Mouse (Mus musculus): ENCODE data around the gene Noxo1. TPM values are rescaled to one million over a fixed set of nuclear protein-coding genes. Genes with fewer than 3 reads are reported as not detected.

The Noxo1 gene
- total RNA-seq, 1 experiment from 2014 or later: 1.6 TPM

DNA sequence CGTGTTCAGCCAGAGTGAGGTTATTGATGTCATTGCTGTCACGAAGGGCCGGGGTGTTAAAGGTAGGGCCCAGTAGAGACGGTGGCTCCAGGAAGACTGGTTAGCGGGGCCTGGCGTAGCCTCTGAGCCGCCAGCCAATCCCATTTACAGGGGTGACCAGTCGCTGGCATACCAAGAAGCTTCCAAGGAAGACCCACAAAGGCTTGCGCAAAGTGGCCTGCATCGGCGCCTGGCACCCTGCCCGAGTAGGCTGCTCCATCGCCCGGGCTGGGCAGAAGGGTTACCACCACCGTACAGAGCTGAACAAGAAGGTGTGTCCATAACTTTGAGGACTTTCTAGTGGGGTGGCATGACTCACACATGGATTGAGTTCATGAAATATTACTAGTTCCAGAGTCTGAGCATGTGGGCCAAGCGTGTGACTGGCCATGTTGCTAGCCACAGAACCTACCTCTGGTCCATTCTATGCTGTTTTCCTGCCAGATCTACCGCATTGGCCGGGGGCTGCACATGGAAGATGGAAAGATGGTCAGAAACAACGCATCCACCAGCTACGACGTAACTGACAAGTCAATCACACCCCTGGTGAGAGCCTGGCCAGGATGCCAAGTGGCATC lies 37.5 kb downstream of the Noxo1 start:
- no peak for ATAC-seq (ENCODE audit: extremely low read depth, insufficient number of reproducible peaks, low FRiP score, poor library complexity, severe bottlenecking)

- ATAC-seq (ENCODE audit: extremely low read depth, insufficient number of reproducible peaks, low FRiP score, poor library complexity, severe bottlenecking): no peak
Measured at GRCm38 (mm10) chr17:24734513-24734912, 38.5 kb downstream of the Noxo1 start.

DNA sequence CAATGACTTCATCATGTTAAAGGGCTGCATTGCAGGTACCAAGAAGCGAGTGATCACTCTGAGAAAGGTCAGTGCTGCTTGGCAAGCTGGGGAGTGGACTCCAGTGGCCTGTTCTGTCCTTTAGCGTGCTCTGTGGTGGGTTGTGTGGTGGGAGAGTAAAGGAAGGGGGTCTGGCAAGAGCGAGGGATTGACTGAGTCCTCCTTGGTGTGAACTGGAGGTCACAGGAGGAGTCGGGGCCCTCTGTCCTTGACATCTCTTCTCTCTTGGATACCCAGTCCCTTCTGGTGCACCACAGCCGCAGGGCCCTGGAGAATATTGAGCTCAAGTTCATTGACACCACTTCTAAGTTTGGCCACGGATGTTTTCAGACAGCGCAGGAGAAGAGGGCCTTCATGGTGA lies 39.4 kb downstream of the Noxo1 start:
- no peak for ATAC-seq (ENCODE audit: extremely low read depth, insufficient number of reproducible peaks, low FRiP score, poor library complexity, severe bottlenecking)

GRCm38 (mm10) chr17:24736330-24737051 lies 40.5 kb downstream of the Noxo1 start, which contains the start of gene Msrb1:
Gene Msrb1, plus strand, starts transcription at chr17:24736642.
- ATAC-seq (ENCODE audit: extremely low read depth, insufficient number of reproducible peaks, low FRiP score, poor library complexity, severe bottlenecking): peak; percentile 91

GRCm38 (mm10) chr17:24737135-24737810 lies 41.2 kb downstream of the Noxo1 start:
- peak; percentile 39 for ATAC-seq (ENCODE audit: extremely low read depth, insufficient number of reproducible peaks, low FRiP score, poor library complexity, severe bottlenecking)

- no peak for ATAC-seq (ENCODE audit: extremely low read depth, insufficient number of reproducible peaks, low FRiP score, poor library complexity, severe bottlenecking)
Measured at GRCm38 (mm10) chr17:24738238-24738637, 42.2 kb downstream of the Noxo1 start.

GRCm38 (mm10) chr17:24739926-24740325 lies 43.9 kb downstream of the Noxo1 start:
- ATAC-seq (ENCODE audit: extremely low read depth, insufficient number of reproducible peaks, low FRiP score, poor library complexity, severe bottlenecking): no peak

DNA sequence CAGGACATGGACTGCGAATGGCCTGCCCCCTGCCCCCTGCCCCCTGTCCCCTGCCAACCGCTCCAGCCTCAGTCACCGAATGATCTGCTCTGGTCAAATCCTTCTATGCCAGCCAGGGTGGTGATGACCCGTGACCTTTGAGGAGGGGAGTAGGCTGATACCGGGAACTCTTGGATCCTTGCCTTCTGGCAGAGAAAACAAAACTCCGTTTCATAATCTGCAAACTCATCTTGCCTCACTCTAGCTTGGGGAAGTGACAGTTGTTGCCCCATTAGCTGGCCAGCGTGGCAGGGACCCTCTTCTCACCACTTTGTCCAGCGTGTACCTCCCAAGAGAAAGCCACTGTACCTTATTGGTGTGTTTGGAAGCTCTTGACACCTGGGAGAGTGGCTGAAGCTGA lies 46.3 kb downstream of the Noxo1 start:
- peak; percentile 14; the same call in 1 of the 2 replicates for ATAC-seq (ENCODE audit: extremely low read depth, insufficient number of reproducible peaks, low FRiP score, poor library complexity, severe bottlenecking)

DNA sequence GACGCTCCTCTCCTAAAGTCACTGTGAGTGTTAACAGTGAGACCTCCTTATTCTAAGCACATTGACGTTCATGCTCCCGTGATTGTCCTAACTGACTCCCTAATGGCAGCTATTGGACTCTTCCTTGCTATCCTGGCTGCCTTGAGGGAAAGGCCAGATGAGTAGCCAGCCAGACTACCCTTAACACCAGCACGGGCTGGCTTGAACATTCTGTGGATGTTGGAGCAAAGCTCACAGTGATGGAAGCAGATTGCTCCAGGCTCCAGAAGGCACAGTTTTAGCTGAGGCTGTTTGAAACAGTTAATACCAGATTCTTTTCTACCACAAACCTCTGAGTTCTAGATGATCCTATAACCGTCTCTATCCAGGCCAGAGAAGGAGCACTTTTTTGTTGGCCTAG lies 47.9 kb downstream of the Noxo1 start:
- ATAC-seq (ENCODE audit: extremely low read depth, insufficient number of reproducible peaks, low FRiP score, poor library complexity, severe bottlenecking): no peak

GRCm38 (mm10) chr17:24744381-24744780 lies 48.3 kb downstream of the Noxo1 start:
- ATAC-seq (ENCODE audit: extremely low read depth, insufficient number of reproducible peaks, low FRiP score, poor library complexity, severe bottlenecking): no peak

DNA sequence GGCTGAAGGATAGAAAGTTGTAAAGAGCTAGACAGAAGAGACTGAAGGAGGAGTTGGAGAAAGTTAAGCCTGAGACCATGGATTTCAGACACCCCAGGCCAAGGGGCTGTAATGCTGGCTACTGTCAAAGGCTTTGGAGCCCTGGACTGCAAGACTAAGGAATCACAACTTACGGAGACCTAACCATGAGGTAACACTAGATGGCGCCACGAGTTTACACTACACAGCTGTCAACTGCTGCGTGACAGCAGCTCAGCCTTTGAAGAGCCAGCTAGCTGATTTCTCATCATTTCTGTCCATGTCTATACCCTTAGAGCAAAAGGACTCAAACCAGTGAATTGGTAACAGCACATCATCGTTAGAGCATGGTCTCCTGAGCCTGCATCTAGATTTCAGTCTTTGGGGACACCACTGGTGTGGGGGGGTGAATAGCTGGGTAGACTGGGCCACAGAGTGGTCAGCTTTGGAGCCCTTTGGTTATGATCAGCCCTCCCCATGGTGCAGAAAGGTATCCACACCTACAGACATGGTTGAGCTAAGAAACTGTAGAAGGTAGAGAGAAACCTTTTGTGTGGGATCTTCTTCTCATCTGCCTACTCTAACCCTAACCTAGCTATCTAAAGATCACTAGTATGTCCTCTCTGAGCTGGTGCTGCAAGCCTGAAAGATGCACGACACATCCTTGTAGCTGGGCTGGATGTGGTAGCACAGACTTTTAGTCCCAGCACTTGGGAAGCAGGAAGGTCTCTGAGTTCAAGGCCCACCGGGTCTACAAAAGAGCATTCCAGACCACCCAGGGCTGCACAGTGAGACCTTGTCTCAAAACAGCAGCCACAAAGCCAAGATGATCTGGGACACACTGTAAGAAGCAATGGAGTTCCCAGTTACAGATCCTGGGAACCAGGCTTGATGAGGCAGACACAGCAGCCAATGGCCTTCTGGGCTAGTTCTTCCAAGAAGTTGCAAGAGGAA lies 49.8 kb downstream of the Noxo1 start:
- peak; percentile 80 for ATAC-seq (ENCODE audit: extremely low read depth, insufficient number of reproducible peaks, low FRiP score, poor library complexity, severe bottlenecking)

DNA sequence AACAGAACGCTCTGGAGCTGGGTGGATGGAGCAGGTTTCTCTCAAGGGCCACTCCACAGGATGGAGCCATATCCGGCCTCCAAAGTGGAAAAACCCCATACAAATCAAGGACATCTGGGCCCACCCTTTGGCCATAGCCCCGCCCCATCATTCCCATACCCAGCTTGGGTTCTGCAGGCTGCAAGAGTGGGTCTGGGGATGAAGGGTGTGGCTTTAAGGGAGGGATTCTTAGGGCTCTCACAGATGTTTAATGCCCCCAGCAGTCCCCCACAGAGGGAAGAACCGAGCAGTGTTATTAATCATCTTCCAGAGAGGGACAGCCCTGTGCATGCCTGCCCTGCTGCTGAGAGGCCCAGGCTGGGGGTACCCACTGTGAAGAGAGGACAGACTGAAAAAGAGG lies 51.0 kb downstream of the Noxo1 start:
- no peak for ATAC-seq (ENCODE audit: extremely low read depth, insufficient number of reproducible peaks, low FRiP score, poor library complexity, severe bottlenecking)

Other genes with a start within 250 kb of the Noxo1 start
- gene E4f1, start 225.9 kb upstream of the Noxo1 start, total RNA-seq (2017): 61.6 and 65.3 TPM in 2 replicates
- gene Pgp, start 225.8 kb upstream of the Noxo1 start, total RNA-seq (2017): 8.7 and 8.8 TPM in 2 replicates
- not detected in 2 replicates for gene Bricd5, start 222.3 kb upstream of the Noxo1 start, total RNA-seq (2017)
- gene Mlst8, start 217.2 kb upstream of the Noxo1 start, total RNA-seq (2017): 12.2 and 17.8 TPM in 2 replicates
- gene Caskin1, start 207.6 kb upstream of the Noxo1 start, total RNA-seq (2017): not detected in 2 replicates
- gene Traf7, start 168.3 kb upstream of the Noxo1 start, total RNA-seq (2017): 107 and 118 TPM in 2 replicates
- 2.0 TPM in 1 of 2 replicates, not detected in the other for gene Rab26, start 162.0 kb upstream of the Noxo1 start, total RNA-seq (2017)
- 23.3 and 27.6 TPM in 2 replicates for gene Pkd1, start 146.4 kb upstream of the Noxo1 start, total RNA-seq (2017)
- 48.2 and 53.8 TPM in 2 replicates for gene Tsc2, start 63.6 kb upstream of the Noxo1 start, total RNA-seq (2017)
- 2.4 and 4.5 TPM in 2 replicates for gene Nthl1, start 63.6 kb upstream of the Noxo1 start, total RNA-seq (2017)
- 0.37 and 0.58 TPM in 2 replicates for gene Slc9a3r2, start 45.9 kb upstream of the Noxo1 start, total RNA-seq (2017)
- not detected in 2 replicates for gene Npw, start 37.8 kb upstream of the Noxo1 start, total RNA-seq (2017)
- 17.6 and 21.4 TPM in 2 replicates for gene Zfp598, start 26.5 kb upstream of the Noxo1 start, total RNA-seq (2017)
- 0.25 TPM in 1 of 2 replicates, not detected in the other for gene Syngr3, start 6.3 kb upstream of the Noxo1 start, total RNA-seq (2017)
- 17.1 and 23.3 TPM in 2 replicates for gene Gfer, start 78 bp upstream of the Noxo1 start, total RNA-seq (2017)
- 10.1 and 10.4 TPM in 2 replicates for gene Tbl3, start 11.4 kb downstream of the Noxo1 start, total RNA-seq (2017)
- 0.86 TPM in 1 of 2 replicates, not detected in the other for gene Rnf151, start 21.8 kb downstream of the Noxo1 start, total RNA-seq (2017)
- 574 and 580 TPM in 2 replicates for gene Rps2, start 21.9 kb downstream of the Noxo1 start, total RNA-seq (2017)
- 107 and 119 TPM in 2 replicates for gene Ndufb10, start 28.2 kb downstream of the Noxo1 start, total RNA-seq (2017)
- 1.5 and 4.0 TPM in 2 replicates for gene Rpl3l, start 31.6 kb downstream of the Noxo1 start, total RNA-seq (2017)
- gene Msrb1, start 40.4 kb downstream of the Noxo1 start, total RNA-seq (2017): 818 and 923 TPM in 2 replicates
- gene Hs3st6, start 56.8 kb downstream of the Noxo1 start, total RNA-seq (2017): 0.58 TPM in 1 of 2 replicates, not detected in the other
- not detected in 2 replicates for gene Meiob, start 108.1 kb downstream of the Noxo1 start, total RNA-seq (2017)
- 17.9 and 28.0 TPM in 2 replicates for gene Hagh, start 143.9 kb downstream of the Noxo1 start, total RNA-seq (2017)
- 2.9 and 4.0 TPM in 2 replicates for gene Fahd1, start 154.1 kb downstream of the Noxo1 start, total RNA-seq (2017)
- gene Igfals, start 169.8 kb downstream of the Noxo1 start, total RNA-seq (2017): not detected in 2 replicates
- gene Nubp2, start 190.1 kb downstream of the Noxo1 start, total RNA-seq (2017): 26.3 and 32.4 TPM in 2 replicates
- gene Spsb3, start 190.4 kb downstream of the Noxo1 start, total RNA-seq (2017): 19.7 and 24.6 TPM in 2 replicates
- 26.3 and 30.2 TPM in 2 replicates for gene Eme2, start 198.9 kb downstream of the Noxo1 start, total RNA-seq (2017)
- gene Mrps34, start 198.9 kb downstream of the Noxo1 start, total RNA-seq (2017): 9.4 and 15.3 TPM in 2 replicates
- 26.1 and 34.3 TPM in 2 replicates for gene Nme3, start 200.3 kb downstream of the Noxo1 start, total RNA-seq (2017)
- gene Mapk8ip3, start 240.7 kb downstream of the Noxo1 start, total RNA-seq (2017): 115 and 127 TPM in 2 replicates

All from neutrophil, adult 5-6 weeks (primary cell).